Mouse (Mus musculus) midbrain, embryonic 12.5 days (tissue): ENCODE results near the gene Cic. TPM values are rescaled to one million over a fixed set of nuclear protein-coding genes. Genes with fewer than 3 reads are reported as not detected.
"Not testable (repeated sequence)": the region's sequence is repeated elsewhere in the genome, so short reads cannot be mapped to it uniquely, and the experiment has no call there.

Experiments used
- ATAC-seq: fragments of 200-750 bp; cut with Nextera tagmentation; 2 replicates; pipeline ENCODE4 v1.8.0; 2017; ENCODE audit warnings: low read depth, moderate TSS enrichment, moderate library complexity; ENCODE audit not compliant: low FRiP score
- H3K27ac ChIP-seq: fragments of 300-500 bp; sonication (generic); replicated peaks from 2 replicates; pipeline ENCODE4 v1.5.1; 2016; ENCODE audit warnings: mild to moderate bottlenecking
- H3K27me3 ChIP-seq: fragments of 300-500 bp; sonication (generic); 2 replicates; pipeline ENCODE4 v1.6.1; 2016; ENCODE audit warnings: mild to moderate bottlenecking
- H3K36me3 ChIP-seq: fragments of 300-500 bp; sonication (generic); 2 replicates; pipeline ENCODE4 v1.6.1; 2016
- H3K4me1 ChIP-seq: fragments of 300-500 bp; sonication (generic); 2 replicates; pipeline ENCODE4 v1.6.1; 2016
- H3K4me2 ChIP-seq: fragments of 300-500 bp; sonication (generic); replicated peaks from 2 replicates; pipeline ENCODE4 v1.6.1; 2016; ENCODE audit warnings: mild to moderate bottlenecking, moderate library complexity
- H3K4me3 ChIP-seq: fragments of 300-500 bp; sonication (generic); 2 replicates; pipeline ENCODE4 v1.5.1; 2016; ENCODE audit warnings: mild to moderate bottlenecking
- H3K9ac ChIP-seq: fragments of 300-500 bp; sonication (generic); replicated peaks from 2 replicates; pipeline ENCODE4 v1.6.1; 2016; ENCODE audit warnings: mild to moderate bottlenecking, moderate library complexity
- H3K9me3 ChIP-seq: fragments of 300-500 bp; sonication (generic); 2 replicates; pipeline ENCODE4 v1.6.1; 2016; ENCODE audit warnings: mild to moderate bottlenecking
- WGBS: fragments of 180-500 bp; shearing (Covaris S2); methylation state at CpG from one replicate; pipeline ENCODE4 v1.1.7; 2016; 5-methylcytosine and 5-hydroxymethylcytosine counted together
- polyA plus RNA-seq: library from polyadenylated mRNA; unstranded; fragments of >200 nt; fragmentation: Nextera tagmentation; extraction: Ambion mirVana; gene quantifications from 2 replicates; pipeline ENCODE4 v1.2.1, GENCODE M21; 2016

Cic gene
- polyA plus RNA-seq, 1 experiment from 2014 or later = 40.8 TPM

GRCm38 (mm10) chr7:25265743-25266142, 1.8 kb upstream of the Cic start:
- not testable (repeated sequence) for H3K4me3 ChIP-seq, H3K27ac ChIP-seq, H3K9ac ChIP-seq, H3K36me3 ChIP-seq, ATAC-seq, H3K9me3 ChIP-seq, H3K4me2 ChIP-seq
- WGBS = 87% methylated on average over 5 of the region's 5 CpGs
- Histone ChIP-seq H3K27me3 (peaks cover 12% of the 10 kb centered on the region), H3K4me1 (peaks cover 21% of the 10 kb centered on the region)

GRCm38 (mm10) chr7:25266180-25266962, 1.1 kb upstream of the Cic start:
- Histone ChIP-seq H3K4me3 (peak overlapping the region; percentile 87; the same call in 1 of the 2 replicates), H3K27me3 (peaks cover 12% of the 10 kb centered on the region), H3K9me3 (no peaks in the 10 kb centered on the region), H3K4me2 (peak overlapping the region; percentile 55; the same call in 1 of the 2 replicates), H3K27ac (no peak overlapping the region), H3K4me1 (peaks cover 21% of the 10 kb centered on the region), H3K36me3 (no peaks in the 10 kb centered on the region), H3K9ac (no peak overlapping the region)
- 84% methylated on average over 8 of the region's 8 CpGs for WGBS
- no peak for ATAC-seq

GRCm38 (mm10) chr7:25267751-25268463, 403 bp downstream of the Cic start:
- Histone ChIP-seq H3K9ac (peak overlapping the region; percentile 87), H3K4me2 (peak overlapping the region; percentile 81), H3K4me1 (peaks cover 21% of the 10 kb centered on the region), H3K27me3 (peaks cover 12% of the 10 kb centered on the region), H3K27ac (peak overlapping the region; percentile 89), H3K4me3 (peak overlapping the region; percentile 87), H3K9me3 (no peaks in the 10 kb centered on the region), H3K36me3 (peaks cover 13% of the 10 kb centered on the region; the same call in 1 of the 2 replicates)
- under 1% methylated on average over 33 of the region's 33 CpGs for WGBS
- peak; percentile 95 for ATAC-seq

- Histone ChIP-seq H3K4me2 (peak overlapping the region; percentile 81), H3K27me3 (peaks cover 12% of the 10 kb centered on the region), H3K9me3 (no peaks in the 10 kb centered on the region), H3K36me3 (peaks cover 20% of the 10 kb centered on the region), H3K27ac (peak overlapping the region; percentile 84), H3K4me1 (peaks cover 21% of the 10 kb centered on the region), H3K4me3 (peak overlapping the region; percentile 87), H3K9ac (peak overlapping the region; percentile 87)
- ATAC-seq = peak; percentile 0; the same call in 1 of the 2 replicates
- 6% methylated on average over 7 of the region's 7 CpGs for WGBS
These were observed 1.1 kb downstream of the Cic start for GRCm38 (mm10) chr7:25268588-25268987.

- Histone ChIP-seq H3K4me1 (peaks cover 21% of the 10 kb centered on the region), H3K27me3 (peaks cover 12% of the 10 kb centered on the region), H3K9ac (peak overlapping the region; percentile 87), H3K36me3 (peaks cover 21% of the 10 kb centered on the region), H3K9me3 (no peaks in the 10 kb centered on the region), H3K4me2 (peak overlapping the region; percentile 81), H3K4me3 (peak overlapping the region; percentile 87), H3K27ac (no peak overlapping the region; the same call in 1 of the 2 replicates)
- 45% methylated on average over 4 of the region's 4 CpGs for WGBS
- no peak for ATAC-seq
These were observed 1.5 kb downstream of the Cic start for GRCm38 (mm10) chr7:25269029-25269428.

- no peak for ATAC-seq
- peaks cover 5% of the 10 kb centered on the region; the same call in 1 of the 2 replicates for H3K27me3 ChIP-seq
- H3K27ac ChIP-seq = no peak overlapping the region
- peak overlapping the region; percentile 81 for H3K4me2 ChIP-seq
- 84% methylated on average over 8 of the region's 8 CpGs for WGBS
- peak overlapping the region; percentile 87; the same call in 1 of the 2 replicates for H3K4me3 ChIP-seq
- H3K9me3 ChIP-seq = no peaks in the 10 kb centered on the region
- H3K36me3 ChIP-seq = peaks cover 21% of the 10 kb centered on the region
- H3K9ac ChIP-seq = peak overlapping the region; percentile 87
- H3K4me1 ChIP-seq = peaks cover 24% of the 10 kb centered on the region
These were observed 2.2 kb downstream of the Cic start for GRCm38 (mm10) chr7:25269545-25270271.

- Histone ChIP-seq H3K9me3 (no peaks in the 10 kb centered on the region), H3K4me3 (no peak overlapping the region), H3K9ac (no peak overlapping the region), H3K36me3 (peaks cover 21% of the 10 kb centered on the region), H3K4me2 (no peak overlapping the region), H3K4me1 (peaks cover 31% of the 10 kb centered on the region), H3K27ac (no peak overlapping the region), H3K27me3 (no peaks in the 10 kb centered on the region)
- 88% methylated on average over 35 of the region's 35 CpGs for WGBS
- no peak for ATAC-seq
These were observed 3.4 kb downstream of the Cic start for GRCm38 (mm10) chr7:25270652-25271633.

GRCm38 (mm10) chr7:25271651-25272444, 4.3 kb downstream of the Cic start:
- 90% methylated on average over 30 of the region's 30 CpGs for whole genome bisulfite sequencing
- H3K36me3 ChIP-seq = peaks cover 21% of the 10 kb centered on the region
- no peak overlapping the region for H3K27ac ChIP-seq
- no peaks in the 10 kb centered on the region for H3K9me3 ChIP-seq
- no peak overlapping the region for H3K9ac ChIP-seq
- peaks cover 36% of the 10 kb centered on the region for H3K4me1 ChIP-seq
- no peak overlapping the region for H3K4me2 ChIP-seq
- ATAC-seq = no peak
- no peaks in the 10 kb centered on the region for H3K27me3 ChIP-seq
- H3K4me3 ChIP-seq = no peak overlapping the region

- H3K27ac ChIP-seq = no peak overlapping the region
- H3K9ac ChIP-seq = no peak overlapping the region
- no peak for ATAC-seq
- WGBS = 89% methylated on average over 38 of the region's 38 CpGs
- no peak overlapping the region for H3K4me3 ChIP-seq
- no peaks in the 10 kb centered on the region for H3K27me3 ChIP-seq
- no peaks in the 10 kb centered on the region for H3K9me3 ChIP-seq
- peaks cover 21% of the 10 kb centered on the region for H3K36me3 ChIP-seq
- no peak overlapping the region for H3K4me2 ChIP-seq
- H3K4me1 ChIP-seq = peaks cover 40% of the 10 kb centered on the region
These were observed 5.1 kb downstream of the Cic start for GRCm38 (mm10) chr7:25272445-25273258.
